10 mouse cellular contexts compared by ENCODE assay signal in the genomic region with DNA sequence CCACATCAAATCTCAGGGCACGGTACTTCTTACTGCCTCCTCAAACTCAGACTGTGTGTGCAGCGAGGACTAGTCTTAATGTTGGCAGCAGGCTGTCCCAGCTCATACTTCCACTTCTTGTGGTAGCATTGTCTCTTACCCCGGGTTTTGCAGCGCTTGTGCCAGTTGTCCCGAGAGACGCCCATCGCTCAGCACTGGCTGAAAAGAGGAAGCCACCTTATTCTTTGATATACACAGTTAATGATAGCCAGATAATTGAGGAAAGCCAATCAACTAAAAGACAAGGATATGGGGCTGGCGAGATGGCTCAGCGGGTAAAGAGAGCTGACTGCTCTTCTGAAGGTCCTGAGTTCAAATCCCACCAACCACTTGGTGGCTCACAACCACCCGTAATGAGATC.
"Had no signal": no experiment of that assay in that cellular context is flagged by ENCODE, and none has a peak within 500 bp of the region (broad histone marks: within the 10 kb centered on the region; RNA-seq: fewer than 3 reads in every experiment).

No protein-coding gene starts in this region.

- DNase-seq: lung, adult 18-20 months; lung, embryonic 14.5 days; lung, postnatal 10 days; lung, postnatal 4 days; right cerebral cortex, postnatal 14 days; thymus, adult 2 months; thymus, postnatal 25 days; thymus, postnatal 4 days had no signal

- ATAC-seq: midbrain, embryonic 13.5 days; midbrain, embryonic 15.5 days had no signal
